Mouse (Mus musculus) kidney, postnatal 0 days (tissue): ENCODE results near the gene Btnl4. TPM values are rescaled to one million over a fixed set of nuclear protein-coding genes. Genes with fewer than 3 reads are reported as not detected.
"Not testable (repeated sequence)": the region's sequence is repeated elsewhere in the genome, so short reads cannot be mapped to it uniquely, and the experiment has no call there.

ENCODE experiments used
- ATAC-seq: fragments of 200-750 bp; cut with Nextera tagmentation; replicated peaks from 2 replicates; pipeline ENCODE4 v1.8.0; 2017; ENCODE audit warnings: low read depth, moderate number of reproducible peaks, moderate TSS enrichment, moderate library complexity; ENCODE audit not compliant: low FRiP score
- DNase-seq: peaks from one replicate; pipeline ENCODE4 v3.0.0-alpha.2; 2016; ENCODE audit warnings: low spot score
- H3K27ac ChIP-seq: fragments of 300-500 bp; sonication (generic); 2 replicates; pipeline ENCODE4 v1.5.1; 2014; ENCODE audit warnings: mild to moderate bottlenecking
- H3K27me3 ChIP-seq: fragments of 300-500 bp; sonication (generic); 2 replicates; pipeline ENCODE4 v1.6.1; 2014; ENCODE audit warnings: low read length, mixed read lengths; ENCODE audit not compliant: insufficient read depth
- H3K36me3 ChIP-seq: fragments of 300-500 bp; sonication (generic); 2 replicates; pipeline ENCODE4 v1.6.1; 2014; ENCODE audit warnings: low read length, mixed read lengths; ENCODE audit not compliant: insufficient read depth
- H3K4me1 ChIP-seq: fragments of 300-500 bp; sonication (generic); replicated peaks from 2 replicates; pipeline ENCODE4 v1.6.1; 2014; ENCODE audit warnings: antibody characterized with exemption, low read length, mixed read lengths; ENCODE audit not compliant: insufficient read depth
- H3K4me2 ChIP-seq: fragments of 300-500 bp; sonication (generic); 2 replicates; pipeline ENCODE4 v1.6.1; 2014; ENCODE audit warnings: mild to moderate bottlenecking, low read length, moderate library complexity, mixed read lengths
- H3K4me3 ChIP-seq: fragments of 300-500 bp; sonication (generic); replicated peaks from 2 replicates; pipeline ENCODE4 v1.5.1; 2014; ENCODE audit warnings: low read depth, low read length
- H3K9ac ChIP-seq: fragments of 300-500 bp; sonication (generic); 2 replicates; pipeline ENCODE4 v1.6.1; 2014; ENCODE audit warnings: low read depth, low read length
- H3K9me3 ChIP-seq: fragments of 300-500 bp; sonication (generic); replicated peaks from 2 replicates; pipeline ENCODE4 v1.6.1; 2016; ENCODE audit warnings: low read length, inconsistent platforms, mixed read lengths
- CTCF ChIP-seq: IDR thresholded peaks from 2 replicates; pipeline ENCODE4 v1.5.1; 2016; ENCODE audit warnings: antibody characterized with exemption, low read depth, mild to moderate bottlenecking, moderate library complexity
- WGBS: fragments of 180-500 bp; shearing (Covaris S2); extraction: QIAGEN DNeasy Blood & Tissue Kit; methylation state at CpG from one replicate; pipeline ENCODE4 v1.1.7; 2014; 5-methylcytosine and 5-hydroxymethylcytosine counted together
- polyA plus RNA-seq: library from polyadenylated mRNA; unstranded; fragments of >200 nt; fragmentation: Nextera tagmentation; extraction: Ambion mirVana; gene quantifications from 2 replicates; pipeline ENCODE4 v1.2.1, GENCODE M21; 2015

The Btnl4 gene
- polyA plus RNA-seq, 1 experiment from 2014 or later, result not detected

GRCm38 (mm10) chr17:34476427-34476826 is 691 bp downstream of the Btnl4 start:
- no peak for TF ChIP-seq CTCF
- WGBS, result 92% methylated on average over 1 of the region's 2 CpGs
- Histone ChIP-seq H3K27ac (no peak overlapping the region), H3K4me1 (no peaks in the 10 kb centered on the region), H3K4me3 (no peak overlapping the region), H3K36me3 (no peaks in the 10 kb centered on the region), H3K9ac (no peak overlapping the region), H3K9me3 (no peaks in the 10 kb centered on the region), H3K4me2 (no peak overlapping the region), H3K27me3 (no peaks in the 10 kb centered on the region)
- DNase-seq (no peak), ATAC-seq (no peak)

- no peak for DNase-seq
- H3K27ac ChIP-seq, result no peak overlapping the region
- H3K4me3 ChIP-seq, result no peak overlapping the region
- 76% methylated on average over 3 of the region's 3 CpGs for WGBS
- no peaks in the 10 kb centered on the region for H3K9me3 ChIP-seq
- no peak overlapping the region for H3K9ac ChIP-seq
- no peak for TF ChIP-seq CTCF
- H3K4me2 ChIP-seq, result no peak overlapping the region
- ATAC-seq, result no peak
- H3K27me3 ChIP-seq, result no peaks in the 10 kb centered on the region
- H3K4me1 ChIP-seq, result no peaks in the 10 kb centered on the region
- no peaks in the 10 kb centered on the region for H3K36me3 ChIP-seq
Observed at GRCm38 (mm10) chr17:34475060-34475459, 2.1 kb downstream of the Btnl4 start.

- Histone ChIP-seq H3K27me3 (no peaks in the 10 kb centered on the region), H3K27ac (no peak overlapping the region), H3K4me1 (no peaks in the 10 kb centered on the region), H3K4me3 (no peak overlapping the region), H3K36me3 (no peaks in the 10 kb centered on the region), H3K4me2 (no peak overlapping the region), H3K9me3 (no peaks in the 10 kb centered on the region), H3K9ac (no peak overlapping the region)
- no peak for DNase-seq
- no peak for TF ChIP-seq CTCF
- 70% methylated on average over 2 of the region's 2 CpGs for WGBS
- no peak for ATAC-seq
Observed at GRCm38 (mm10) chr17:34470491-34470890, 6.6 kb downstream of the Btnl4 start.

GRCm38 (mm10) chr17:34465906-34466305 is 11.2 kb downstream of the Btnl4 start:
- not testable (repeated sequence) for H3K4me2 ChIP-seq, H3K4me1 ChIP-seq, H3K9ac ChIP-seq, H3K27me3 ChIP-seq, H3K9me3 ChIP-seq, ATAC-seq, DNase-seq, H3K27ac ChIP-seq, H3K4me3 ChIP-seq, H3K36me3 ChIP-seq

- no peak for ATAC-seq
- Histone ChIP-seq H3K4me1 (no peaks in the 10 kb centered on the region), H3K4me2 (no peak overlapping the region), H3K9me3 (no peaks in the 10 kb centered on the region), H3K27ac (no peak overlapping the region), H3K9ac (no peak overlapping the region), H3K27me3 (no peaks in the 10 kb centered on the region), H3K36me3 (no peaks in the 10 kb centered on the region), H3K4me3 (no peak overlapping the region)
- WGBS, result 84% methylated on average over 3 of the region's 3 CpGs
- TF ChIP-seq CTCF, result no peak
- DNase-seq, result no peak
Observed at GRCm38 (mm10) chr17:34459255-34459654, 17.9 kb downstream of the Btnl4 start.

GRCm38 (mm10) chr17:34457668-34458067 is 19.4 kb downstream of the Btnl4 start:
- no peaks in the 10 kb centered on the region for H3K36me3 ChIP-seq
- no peaks in the 10 kb centered on the region for H3K4me1 ChIP-seq
- no peak for TF ChIP-seq CTCF
- H3K9me3 ChIP-seq, result no peaks in the 10 kb centered on the region
- WGBS, result 71% methylated on average over 4 of the region's 4 CpGs
- H3K4me3 ChIP-seq, result no peak overlapping the region
- DNase-seq (no peak), ATAC-seq (no peak)
- H3K4me2 ChIP-seq, result no peak overlapping the region
- H3K27ac ChIP-seq, result no peak overlapping the region
- H3K9ac ChIP-seq, result no peak overlapping the region
- no peaks in the 10 kb centered on the region for H3K27me3 ChIP-seq

- DNase-seq (no peak), ATAC-seq (no peak)
- Histone ChIP-seq H3K9me3 (no peaks in the 10 kb centered on the region), H3K4me1 (no peaks in the 10 kb centered on the region), H3K4me2 (no peak overlapping the region), H3K27me3 (no peaks in the 10 kb centered on the region), H3K9ac (no peak overlapping the region), H3K36me3 (no peaks in the 10 kb centered on the region), H3K27ac (no peak overlapping the region), H3K4me3 (no peak overlapping the region)
- no peak for TF ChIP-seq CTCF
- WGBS, result 43% methylated on average over 6 of the region's 6 CpGs
Observed at GRCm38 (mm10) chr17:34448473-34449041, 28.6 kb downstream of the Btnl4 start.
